Comparison of ENCODE assay signal across 12 mouse cellular contexts in genomic region chr19:41474943-41475342, GRCm38 (mm10). TPM values are rescaled to one million over a fixed set of nuclear protein-coding genes. Genes with fewer than 3 reads are reported as not detected.
DNase-seq lines count a peak whose midpoint lies in the region; ATAC-seq and TF ChIP-seq lines count a peak whose summit lies in the region.
"Had no signal": no experiment of that assay in that cellular context is flagged by ENCODE, and none has a peak within 500 bp of the region (broad histone marks: within the 10 kb centered on the region; RNA-seq: fewer than 3 reads in every experiment).

No protein-coding gene starts in this region.

- no peaks in the 10 kb centered on the region for H3K4me1 ChIP-seq in lung, postnatal 0 days (ENCODE audit: insufficient read depth, low read depth, low read length)
- peaks cover 8% of the 10 kb centered on the region for H3K4me1 ChIP-seq in liver, adult 2 months (ENCODE audit: control insufficient read depth, insufficient read depth, low read length)
- H3K4me1 ChIP-seq in stomach, embryonic 16.5 days (ENCODE audit: control insufficient read depth, insufficient read depth, low read length): no peaks in the 10 kb centered on the region
- H3K4me1 ChIP-seq in hindbrain, embryonic 16.5 days (ENCODE audit: control insufficient read depth, insufficient read depth, low read depth, low read length): no peaks in the 10 kb centered on the region
- no peaks in the 10 kb centered on the region for H3K4me1 ChIP-seq in midbrain, embryonic 13.5 days (replicated peaks)
- H3K4me1 ChIP-seq: forebrain, embryonic 15.5 days had no signal

- no peak for TF ChIP-seq POLR2A in liver, adult 2 months (IDR thresholded peaks at IDR 0.05; ENCODE audit: extremely low read depth, insufficient read depth, low read length)

- no peak overlapping the region for H3K4me3 ChIP-seq in lung, postnatal 0 days (ENCODE audit: low read depth, low read length)
- H3K4me3 ChIP-seq in liver, adult 2 months (ENCODE audit: insufficient read depth, low read depth, low read length): peak overlapping the region; percentile 21; the same call in 1 of the 2 replicates
- no peak overlapping the region for H3K4me3 ChIP-seq in stomach, embryonic 16.5 days (replicated peaks; ENCODE audit: low read length)
- no peak overlapping the region for H3K4me3 ChIP-seq in hindbrain, embryonic 16.5 days (ENCODE audit: low read length)
- H3K4me3 ChIP-seq in midbrain, embryonic 13.5 days (replicated peaks): no peak overlapping the region
- H3K4me3 ChIP-seq: forebrain, embryonic 15.5 days had no signal

- no peak for ATAC-seq in lung, postnatal 0 days
- peak; percentile 98 for ATAC-seq in granulocyte monocyte progenitor cell, adult 5-6 weeks (replicated peaks; ENCODE audit: poor library complexity, severe bottlenecking)
- peak; percentile 29; the same call in 1 of the 2 replicates for ATAC-seq in stomach, embryonic 16.5 days (ENCODE audit: insufficient read depth, low FRiP score)
- no peak for ATAC-seq in hindbrain, embryonic 16.5 days
- ATAC-seq in midbrain, embryonic 13.5 days: no peak
- ATAC-seq: forebrain, embryonic 15.5 days had no signal

- no peak for TF ChIP-seq CTCF in lung, postnatal 0 days (IDR thresholded peaks at IDR 0.05)
- no peak for TF ChIP-seq CTCF in liver, adult 2 months (IDR thresholded peaks at IDR 0.05; ENCODE audit: low read depth, low read length)

- DNase-seq in lung, postnatal 0 days (ENCODE audit: low spot score): peak; percentile 44
- DNase-seq in lung, postnatal 10 days: no peak
- peak; percentile 91 for DNase-seq in liver, adult 2 months (ENCODE audit: extremely low read depth, low read depth, low spot score)
- no peak for DNase-seq in cerebellum, postnatal 36 days
- DNase-seq: cerebellum, postnatal 10 days; retina, postnatal 1 day; thymus, postnatal 14 days had no signal

- no peaks in the 10 kb centered on the region for H3K9me3 ChIP-seq in lung, postnatal 0 days (ENCODE audit: low read length)
- no peaks in the 10 kb centered on the region for H3K9me3 ChIP-seq in stomach, embryonic 16.5 days (replicated peaks; ENCODE audit: control insufficient read depth, low read length)
- no peaks in the 10 kb centered on the region for H3K9me3 ChIP-seq in hindbrain, embryonic 16.5 days (ENCODE audit: control insufficient read depth, low read length)
- no peaks in the 10 kb centered on the region for H3K9me3 ChIP-seq in midbrain, embryonic 13.5 days
- H3K9me3 ChIP-seq: forebrain, embryonic 15.5 days had no signal

- no peak overlapping the region for H3K9ac ChIP-seq in lung, postnatal 0 days (replicated peaks; ENCODE audit: low read depth)
- no peak overlapping the region for H3K9ac ChIP-seq in liver, adult 2 months (ENCODE audit: low read depth, low read length)
- no peak overlapping the region for H3K9ac ChIP-seq in stomach, embryonic 16.5 days (ENCODE audit: low read length)
- H3K9ac ChIP-seq in hindbrain, embryonic 16.5 days (ENCODE audit: low read depth, low read length): no peak overlapping the region
- H3K9ac ChIP-seq in midbrain, embryonic 13.5 days (replicated peaks): no peak overlapping the region
- H3K9ac ChIP-seq: forebrain, embryonic 15.5 days had no signal

- no peaks in the 10 kb centered on the region for H3K79me2 ChIP-seq in liver, adult 2 months (ENCODE audit: control insufficient read depth, insufficient read depth, low read length)

- H3K27me3 ChIP-seq in lung, postnatal 0 days (replicated peaks; ENCODE audit: insufficient read depth, low read length): no peaks in the 10 kb centered on the region
- H3K27me3 ChIP-seq in liver, adult 2 months (ENCODE audit: control insufficient read depth, insufficient read depth, low read length): no peaks in the 10 kb centered on the region
- no peaks in the 10 kb centered on the region for H3K27me3 ChIP-seq in stomach, embryonic 16.5 days (ENCODE audit: control insufficient read depth, insufficient read depth, low read length)
- H3K27me3 ChIP-seq in hindbrain, embryonic 16.5 days (replicated peaks; ENCODE audit: control insufficient read depth, insufficient read depth, low read length): no peaks in the 10 kb centered on the region
- 0 out of 2 replicates have a peak, but pooled peaks cover 4% of the 10 kb centered on the region for H3K27me3 ChIP-seq in midbrain, embryonic 13.5 days
- H3K27me3 ChIP-seq: forebrain, embryonic 15.5 days had no signal

- H3K27ac ChIP-seq in lung, postnatal 0 days (ENCODE audit: low read length): no peak overlapping the region
- peak overlapping the region; percentile 38 for H3K27ac ChIP-seq in liver, adult 2 months (replicated peaks; ENCODE audit: insufficient read depth, low read depth, low read length)
- no peak overlapping the region for H3K27ac ChIP-seq in stomach, embryonic 16.5 days (ENCODE audit: low read length)
- no peak overlapping the region for H3K27ac ChIP-seq in hindbrain, embryonic 16.5 days (ENCODE audit: low read depth, low read length)
- no peak overlapping the region for H3K27ac ChIP-seq in midbrain, embryonic 13.5 days
- H3K27ac ChIP-seq: forebrain, embryonic 15.5 days had no signal

- 52% methylated on average over 2 of the region's 2 CpGs for WGBS in lung, postnatal 0 days
- WGBS in liver, adult 2 months: 27% methylated on average over 2 of the region's 2 CpGs
- WGBS in stomach, embryonic 16.5 days: 48% methylated on average over 2 of the region's 2 CpGs
- 87% methylated on average over 2 of the region's 2 CpGs for WGBS in hindbrain, embryonic 16.5 days
- 73% methylated on average over 2 of the region's 2 CpGs for WGBS in midbrain, embryonic 13.5 days

- H3K4me2 ChIP-seq in lung, postnatal 0 days (replicated peaks; ENCODE audit: low read depth, low read length): no peak overlapping the region
- no peak overlapping the region for H3K4me2 ChIP-seq in stomach, embryonic 16.5 days (ENCODE audit: low read depth, low read length)
- H3K4me2 ChIP-seq in hindbrain, embryonic 16.5 days (ENCODE audit: low read length): no peak overlapping the region
- no peak overlapping the region for H3K4me2 ChIP-seq in midbrain, embryonic 13.5 days (replicated peaks)
- H3K4me2 ChIP-seq: forebrain, embryonic 15.5 days had no signal

- no peak for TF ChIP-seq EP300 in lung, postnatal 0 days (IDR thresholded peaks at IDR 0.05)

- no peaks in the 10 kb centered on the region for H3K36me3 ChIP-seq in lung, postnatal 0 days (ENCODE audit: insufficient read depth, low read length)
- no peaks in the 10 kb centered on the region for H3K36me3 ChIP-seq in liver, adult 2 months (ENCODE audit: control insufficient read depth, insufficient read depth, low read length)
- no peaks in the 10 kb centered on the region for H3K36me3 ChIP-seq in stomach, embryonic 16.5 days (ENCODE audit: control insufficient read depth, insufficient read depth, low read length)
- H3K36me3 ChIP-seq in hindbrain, embryonic 16.5 days (ENCODE audit: control insufficient read depth, insufficient read depth, low read length): no peaks in the 10 kb centered on the region
- no peaks in the 10 kb centered on the region for H3K36me3 ChIP-seq in midbrain, embryonic 13.5 days
- H3K36me3 ChIP-seq: forebrain, embryonic 15.5 days had no signal

RNA-seq across cellular contexts. Expression of gene Lcor, which starts 7.5 kb away (rescaled TPM):
- polyA plus RNA-seq in lung, postnatal 0 days (2015; fragmentation: Nextera tagmentation; extraction: Ambion mirVana): 10.8 and 13.3 TPM in 2 replicates
- 16.4 and 18.7 TPM in 2 replicates for total RNA-seq in granulocyte monocyte progenitor cell, adult 5-6 weeks (2014; fragmentation: Nextera tagmentation)
- 10.5 and 12.9 TPM in 2 replicates for total RNA-seq in granulocyte monocyte progenitor cell, adult 5-6 weeks (2017)
- 17.1 and 18.1 TPM in 2 replicates for total RNA-seq in liver, adult 2 months (2014; rRNA removed)
- 2.3 and 2.6 TPM in 2 replicates for polyA plus RNA-seq in liver, adult 2 months (2012; rRNA removed)
- 17.3 and 17.6 TPM in 2 replicates for polyA plus RNA-seq in stomach, embryonic 16.5 days (2015; fragmentation: Nextera tagmentation; extraction: Ambion mirVana)
- polyA plus RNA-seq in hindbrain, embryonic 16.5 days (2015; fragmentation: Nextera tagmentation; extraction: Ambion mirVana): 9.9 and 12.0 TPM in 2 replicates
- polyA plus RNA-seq in midbrain, embryonic 13.5 days (2015; fragmentation: Nextera tagmentation; extraction: Ambion mirVana): 36.5 and 36.6 TPM in 2 replicates

Comparison
In these comparisons a context has a peak if more than half of its experiments do, and no peak if none do; other contexts are left out.
1. DNase-seq: peak in lung, postnatal 0 days (single experiment) and liver, adult 2 months (single experiment); none in lung, postnatal 10 days (single experiment) and cerebellum, postnatal 36 days (0 of 2).
2. ATAC-seq: peak in granulocyte monocyte progenitor cell, adult 5-6 weeks (single experiment) and stomach, embryonic 16.5 days (single experiment); none in lung, postnatal 0 days (single experiment), hindbrain, embryonic 16.5 days (single experiment) and midbrain, embryonic 13.5 days (single experiment).